Mouse (Mus musculus) telencephalon, adult 2 months (tissue): ENCODE measurements around the gene Hoga1.
A peak's percentile ranks its signal among the peaks of the same experiment; 100 is the strongest.
"Not testable (repeated sequence)": the region's sequence is repeated elsewhere in the genome, so short reads cannot be mapped to it uniquely, and the experiment has no call there.

Experiments
- DNase-seq: peaks from one replicate; pipeline ENCODE4 v3.0.0-alpha.2; 2011; ENCODE audit warnings: low read depth, low spot score

Gene Hoga1

DNA sequence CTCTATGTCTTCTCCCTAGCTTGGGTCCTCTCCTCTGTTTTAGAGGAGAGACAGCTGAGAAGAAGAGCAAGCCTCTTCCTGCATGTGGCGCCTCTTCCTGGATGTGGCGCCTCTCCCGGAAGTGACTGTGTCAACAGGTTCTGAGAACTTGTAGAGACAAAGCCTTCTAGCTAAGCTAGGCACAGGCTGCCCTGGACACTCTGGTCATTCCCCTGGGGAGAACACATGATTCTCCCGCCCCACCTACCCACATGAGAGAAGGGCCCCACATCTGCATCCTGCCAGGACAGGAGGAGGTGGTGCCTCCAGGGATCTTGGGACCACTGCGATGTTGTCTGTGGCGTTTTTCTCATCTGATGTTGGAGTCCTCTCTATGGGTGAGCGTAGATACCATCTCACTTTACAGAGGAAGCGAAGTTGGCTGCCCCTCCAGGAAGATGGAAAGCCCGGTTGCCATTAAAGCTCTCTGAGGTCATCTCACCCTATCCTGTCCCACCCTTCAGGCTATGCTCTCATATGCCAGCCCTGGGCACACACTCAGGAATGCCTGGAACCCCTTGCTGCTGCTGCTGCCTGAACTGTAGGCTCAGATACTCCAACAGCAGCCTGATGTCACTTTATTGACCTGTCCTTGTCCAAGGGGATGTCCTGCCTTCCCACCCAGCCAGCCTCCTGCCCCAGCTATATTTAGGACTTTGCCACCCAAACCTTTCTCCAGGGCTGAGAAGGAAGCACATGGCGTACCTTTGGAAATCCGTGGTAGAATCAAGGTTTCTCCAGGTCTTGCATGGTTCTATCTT is 23.2 kb downstream of the Hoga1 start:
- DNase-seq, result no peak

DNA sequence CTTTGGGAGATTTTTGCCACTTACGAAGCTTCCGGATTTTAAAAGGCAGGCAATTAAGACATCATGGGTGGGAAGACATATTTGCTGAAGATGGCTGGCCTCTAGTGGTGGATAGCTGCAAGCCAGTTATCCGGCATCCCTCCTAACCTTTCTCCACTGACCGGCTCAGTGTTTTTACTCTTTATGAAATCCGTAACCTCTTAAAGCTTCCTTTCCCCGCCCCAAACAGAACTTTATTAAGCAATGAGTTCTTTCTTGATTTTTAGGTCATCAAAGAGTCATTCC is 23.8 kb downstream of the Hoga1 start:
- no peak for DNase-seq

DNA sequence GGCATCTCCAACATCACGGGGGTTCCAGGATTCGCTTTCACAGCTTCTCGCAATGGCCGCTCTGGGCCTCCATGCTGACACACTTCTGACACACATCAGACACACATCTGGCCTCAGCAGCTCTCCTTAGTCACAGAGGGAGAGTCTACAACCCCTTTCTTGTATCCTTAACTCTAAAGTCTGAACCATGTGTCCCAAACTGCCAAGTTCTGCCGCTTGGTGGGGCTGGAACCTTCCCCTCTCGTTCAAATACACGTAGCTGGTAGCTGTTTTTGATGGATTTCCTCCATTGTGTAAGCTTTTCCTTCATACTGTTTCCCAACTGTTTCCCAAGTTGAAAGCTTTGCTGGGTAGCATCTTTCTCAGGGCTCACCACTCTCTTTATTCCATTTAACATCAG is 25.8 kb downstream of the Hoga1 start:
- DNase-seq, result no peak

DNA sequence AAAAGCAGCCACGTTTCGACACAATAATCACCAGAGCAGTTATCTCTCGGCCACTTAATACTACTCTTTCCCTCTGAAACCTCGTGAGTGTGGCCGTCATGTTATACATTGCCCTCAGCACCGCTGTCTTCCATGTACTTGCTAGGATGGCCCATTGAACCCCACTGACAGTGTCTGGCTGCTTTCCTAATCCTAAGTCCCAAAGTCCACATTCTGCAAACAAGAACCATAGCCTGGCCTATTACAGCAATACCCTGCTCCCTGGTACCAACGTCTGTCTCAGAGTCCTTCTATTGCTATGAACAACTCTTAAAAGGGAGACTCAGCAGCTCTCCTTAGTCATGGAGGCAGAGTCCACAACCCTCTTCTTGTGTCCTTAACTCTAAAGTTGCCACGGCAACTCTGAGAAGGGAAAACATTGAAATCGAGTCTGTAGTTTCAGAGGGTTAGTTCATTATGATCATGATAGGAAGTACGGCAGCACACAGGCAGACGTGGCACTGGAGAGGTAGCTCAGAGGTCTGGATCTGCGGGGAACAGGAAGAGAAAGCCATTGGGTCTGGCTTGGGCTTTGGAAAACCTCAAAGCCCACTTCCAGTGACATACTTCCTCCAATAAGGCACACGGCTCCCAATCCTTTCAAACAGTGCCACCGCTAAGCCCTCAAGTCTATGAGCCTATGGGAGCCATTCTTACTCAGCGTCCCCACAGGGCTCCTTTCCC is 26.6 kb downstream of the Hoga1 start:
- no peak for DNase-seq

DNA sequence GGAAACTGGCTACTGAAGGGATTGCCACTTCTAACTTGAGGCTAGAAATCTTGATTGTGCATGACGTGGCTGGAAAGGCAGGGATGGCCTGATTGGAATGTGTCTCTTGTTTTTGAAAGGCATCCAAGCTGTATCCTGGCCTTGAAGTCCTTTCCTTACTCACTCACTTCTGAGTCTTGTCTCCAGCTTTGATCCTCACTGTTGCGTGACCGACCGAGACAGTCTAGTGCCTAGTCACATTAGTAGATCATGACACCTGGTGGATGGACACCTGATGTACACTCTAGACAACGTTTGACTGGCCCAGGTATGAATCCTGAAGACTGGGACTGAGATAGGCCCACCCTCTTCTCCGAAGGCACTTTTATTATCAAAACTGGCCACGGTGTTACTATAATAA is 27.4 kb downstream of the Hoga1 start:
- DNase-seq, result no peak

DNA sequence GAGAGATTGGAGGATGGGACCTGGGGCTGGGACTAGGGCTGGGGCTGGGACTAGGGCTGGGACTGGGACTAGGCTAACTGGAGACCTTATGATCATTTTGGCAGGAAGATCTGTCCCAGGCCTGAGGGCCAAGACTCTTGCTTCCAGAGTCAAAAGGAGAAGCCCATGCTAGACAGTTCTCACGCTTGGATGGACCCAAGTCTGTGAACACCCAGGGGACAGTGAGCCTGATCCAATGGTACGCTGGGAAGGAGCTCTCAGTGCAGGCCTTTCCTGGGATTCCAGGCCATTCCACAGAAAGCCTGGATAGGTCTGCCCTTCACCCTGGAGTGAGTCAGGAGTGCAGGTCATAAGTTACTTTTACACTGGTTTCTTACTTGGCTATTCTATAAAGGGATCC is 29.6 kb downstream of the Hoga1 start:
- DNase-seq, result no peak

DNA sequence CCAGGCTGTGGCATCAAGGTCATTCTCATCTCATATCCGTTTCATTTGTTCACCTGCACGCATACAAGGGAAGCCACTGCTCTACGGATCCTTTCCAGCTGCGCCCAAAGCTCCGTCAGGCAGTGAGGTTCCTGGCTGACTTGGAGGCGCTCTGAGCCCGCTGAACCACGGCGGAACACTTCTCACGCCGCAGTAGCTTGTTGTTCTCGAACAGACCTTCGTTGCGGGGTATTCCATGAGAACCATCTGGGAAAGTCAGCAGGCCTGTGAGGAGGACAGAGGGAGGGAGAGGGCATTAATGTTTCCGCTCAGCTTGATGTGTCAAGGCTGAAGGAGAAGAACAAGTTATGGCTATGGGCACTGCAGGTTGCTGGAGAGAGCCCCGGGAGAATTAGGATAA is 30.6 kb downstream of the Hoga1 start:
- DNase-seq, result no peak

DNA sequence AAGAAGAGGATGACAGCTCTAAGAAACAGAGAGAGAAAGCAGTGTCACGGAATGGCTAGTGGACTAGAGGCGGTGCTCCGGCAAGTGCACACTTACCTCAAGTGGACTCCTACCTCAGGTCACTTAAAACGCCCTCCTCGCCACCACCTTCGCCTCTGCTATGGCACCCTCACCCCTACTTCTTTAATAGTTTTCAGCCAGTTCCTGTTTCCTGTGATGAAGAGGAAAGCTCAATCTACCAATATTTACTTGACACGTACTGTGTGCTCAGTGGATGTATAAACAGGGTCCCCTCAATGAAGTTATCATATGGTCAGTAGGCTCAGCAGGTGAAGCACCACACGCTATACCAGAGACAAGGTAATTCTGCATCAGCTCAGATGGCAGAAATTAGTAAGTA is 33.2 kb downstream of the Hoga1 start:
- DNase-seq, result no peak

DNA sequence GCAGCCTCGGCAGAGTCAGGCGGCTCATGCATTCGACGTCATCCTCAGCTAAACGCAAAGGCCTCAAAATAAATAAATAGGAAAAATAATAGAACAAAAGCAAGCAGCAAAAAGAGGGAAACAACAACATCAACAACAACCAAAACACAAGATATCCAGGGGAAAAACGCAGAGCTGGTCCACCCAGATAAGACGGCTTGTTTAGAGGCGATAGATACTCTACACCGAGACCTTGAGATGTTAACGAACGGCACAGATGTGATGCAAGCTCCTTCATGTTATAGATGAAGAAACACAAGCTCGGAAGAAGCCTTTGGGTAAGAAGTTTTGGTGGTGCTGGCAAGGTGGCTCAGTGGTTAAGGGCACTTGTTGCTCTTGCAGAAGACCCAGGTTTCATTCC is 33.6 kb downstream of the Hoga1 start:
- no peak for DNase-seq

DNA sequence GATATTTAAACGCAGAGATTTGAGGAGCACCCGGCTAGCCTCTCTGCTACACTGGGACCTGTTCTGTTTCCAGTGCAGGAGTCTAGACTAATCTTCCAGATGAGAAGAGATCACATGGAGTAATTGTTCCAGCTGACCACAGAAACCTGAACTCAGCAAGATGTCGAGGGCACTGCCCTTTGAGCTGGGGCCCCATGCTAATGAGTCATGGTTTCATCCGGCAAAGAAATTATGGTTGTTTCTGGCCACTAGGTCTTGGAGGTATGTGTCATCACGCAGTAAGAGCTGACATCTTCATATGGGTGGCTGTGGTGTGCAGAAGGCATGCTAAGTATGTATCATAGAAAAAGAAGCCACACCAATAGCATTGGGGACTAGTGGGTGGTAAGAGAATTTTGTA is 34.5 kb downstream of the Hoga1 start:
- DNase-seq, result no peak

DNA sequence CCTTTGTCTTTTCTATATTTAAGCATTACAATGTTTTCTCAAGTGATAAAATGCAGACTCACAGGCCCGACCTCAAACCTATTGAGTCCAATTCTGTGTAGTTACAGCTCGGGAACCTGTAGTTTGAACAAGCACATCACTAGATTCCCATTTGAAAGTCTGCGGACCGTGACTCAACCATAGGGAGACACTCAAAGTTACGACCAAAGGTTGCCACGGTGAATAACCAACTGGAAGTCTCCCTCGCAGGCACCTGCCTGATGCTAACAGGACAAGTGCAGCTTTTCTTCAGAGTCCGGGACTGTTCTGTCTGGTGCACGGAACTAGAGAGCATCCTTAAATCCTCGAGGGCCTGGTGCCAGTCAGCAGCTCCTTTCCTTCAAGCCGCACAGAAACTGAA is 35.1 kb downstream of the Hoga1 start:
- DNase-seq, result no peak

DNA sequence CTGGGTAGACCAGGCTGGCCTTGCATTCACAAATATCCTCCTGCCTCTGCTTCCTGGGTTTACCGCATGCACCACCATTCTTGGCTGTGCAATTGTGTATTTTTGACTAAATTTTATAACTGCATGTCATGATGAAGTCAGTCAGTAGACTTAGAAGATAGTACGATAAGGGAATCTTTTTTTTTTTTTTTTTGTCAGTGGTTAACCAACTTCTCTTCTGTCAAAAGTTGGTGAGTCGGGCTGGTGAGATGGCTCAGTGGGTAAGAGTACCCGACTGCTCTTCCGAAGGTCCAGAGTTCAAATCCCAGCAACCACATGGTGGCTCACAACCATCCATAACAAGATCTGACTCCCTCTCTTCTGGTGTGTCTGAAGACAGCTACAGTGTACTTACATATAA is 36.2 kb downstream of the Hoga1 start:
- DNase-seq, result not testable (repeated sequence)

DNA sequence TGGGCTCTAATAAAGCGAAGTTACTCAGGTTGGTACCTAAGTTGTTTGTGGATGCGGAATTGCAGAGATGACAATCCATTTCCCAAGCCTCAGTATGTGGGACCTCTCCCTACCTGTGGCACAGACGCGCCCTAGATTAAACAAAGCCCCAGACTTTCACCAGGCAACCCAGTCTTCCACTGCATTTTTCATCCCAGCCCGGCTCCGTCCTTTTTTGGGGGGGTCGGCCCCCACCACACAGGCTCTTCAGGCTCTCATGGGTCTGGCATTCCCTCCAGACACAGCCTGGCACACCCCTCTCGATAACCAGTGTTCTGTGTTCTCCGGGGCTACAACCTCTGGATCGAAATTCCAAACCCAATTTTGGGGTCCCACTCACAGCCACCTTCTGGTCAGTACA is 40.3 kb downstream of the Hoga1 start:
- no peak for DNase-seq

DNA sequence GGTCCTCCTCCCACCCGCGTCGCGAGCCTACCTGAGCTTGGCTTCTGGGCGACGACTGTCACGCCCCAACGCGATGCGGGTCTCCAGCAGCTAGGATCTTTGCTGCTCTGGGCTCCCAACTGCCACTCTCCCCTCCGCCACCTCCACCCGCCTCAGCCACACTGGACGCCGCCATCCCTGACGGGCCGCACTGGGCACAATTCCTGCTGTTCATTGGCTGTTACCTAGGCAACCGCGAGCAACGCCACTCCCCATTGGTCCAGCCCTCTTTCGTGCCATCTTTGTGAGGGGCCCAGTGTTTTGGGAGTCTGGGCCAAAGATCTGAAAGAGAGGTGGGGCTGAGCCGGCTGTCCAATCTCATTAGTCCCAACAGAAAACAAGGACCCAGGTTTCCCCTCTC is 40.8 kb downstream of the Hoga1 start, which contains the start of gene Morn4:
Morn4 (minus strand) TSS at position 192 of the 400 bp plus-strand sequence.
- peak; percentile 88 for DNase-seq

DNA sequence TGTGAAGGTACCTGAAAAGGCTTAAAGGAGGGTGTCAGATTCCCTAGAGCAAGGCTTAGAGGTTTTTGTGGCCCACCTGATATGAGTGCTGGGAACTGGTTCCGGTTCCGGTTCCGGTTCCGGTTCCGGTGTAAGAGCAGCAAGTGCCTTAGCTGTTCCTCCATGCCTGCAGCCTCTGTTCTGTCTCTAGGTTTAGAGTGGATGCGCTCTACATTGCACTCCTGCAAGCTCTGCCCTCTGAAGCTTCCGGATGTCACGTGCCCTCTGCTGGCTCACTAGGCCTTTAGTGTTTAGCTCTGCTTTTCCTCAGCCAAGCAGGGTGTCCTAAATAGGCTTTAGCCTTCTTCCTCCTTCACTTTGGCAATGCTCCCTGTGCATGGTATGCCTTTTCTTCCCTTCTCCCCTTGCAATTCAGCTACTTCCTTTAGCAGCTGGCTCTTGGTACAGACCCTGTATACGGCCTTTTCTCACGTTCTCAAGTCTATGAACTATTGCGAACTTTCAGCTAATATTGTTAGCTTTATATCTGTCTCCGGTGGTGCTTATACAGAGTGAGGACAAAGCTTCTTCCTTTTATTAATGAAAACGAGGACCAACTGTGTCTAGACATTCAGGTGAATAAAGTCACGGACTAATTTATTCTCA is 43.8 kb downstream of the Hoga1 start:
- DNase-seq, result peak; percentile 59

DNA sequence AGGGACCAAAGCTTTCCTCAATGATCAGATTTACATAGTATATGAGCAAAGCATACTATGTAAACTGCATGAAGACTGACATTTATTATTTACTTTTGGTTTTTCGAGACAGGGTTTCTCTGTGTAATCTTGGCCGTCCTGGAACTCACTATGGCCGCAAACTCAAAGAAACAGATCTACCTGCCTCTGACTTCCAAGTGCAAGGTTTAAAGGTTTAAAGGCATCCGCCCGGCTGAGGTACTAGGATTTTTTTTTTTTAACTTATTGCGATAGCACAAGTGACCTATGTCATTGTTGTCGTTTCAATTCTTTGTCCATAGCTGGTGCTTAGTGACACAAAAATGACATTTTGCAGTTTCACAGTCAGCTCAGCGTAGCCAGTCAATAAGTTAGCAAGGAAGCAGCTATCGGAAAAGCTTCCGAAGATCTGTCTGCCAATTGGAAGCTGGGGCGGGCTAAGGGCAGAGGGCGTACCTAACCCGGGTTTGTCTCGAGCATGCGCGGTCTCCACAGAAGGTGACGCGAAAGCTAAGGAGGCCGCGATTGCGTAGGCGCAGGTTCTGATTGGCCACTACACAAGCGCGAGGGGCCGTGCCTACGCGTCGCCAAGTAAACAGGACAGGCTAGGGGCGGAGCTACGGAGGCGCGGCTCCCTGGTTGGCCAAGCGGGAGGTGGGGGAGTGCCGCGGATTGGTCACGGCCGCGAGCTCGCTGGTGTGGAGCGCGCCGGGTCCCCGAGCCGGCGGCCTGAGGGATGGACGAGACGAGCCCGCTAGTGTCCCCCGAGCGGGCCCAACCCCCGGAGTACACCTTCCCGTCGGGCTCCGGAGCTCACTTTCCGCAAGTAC is 44.6 kb downstream of the Hoga1 start, which contains the start of gene Pi4k2a:
Pi4k2a (plus strand) TSS at position 723 of the 848 bp plus-strand sequence.
- peak; percentile 100 for DNase-seq

DNA sequence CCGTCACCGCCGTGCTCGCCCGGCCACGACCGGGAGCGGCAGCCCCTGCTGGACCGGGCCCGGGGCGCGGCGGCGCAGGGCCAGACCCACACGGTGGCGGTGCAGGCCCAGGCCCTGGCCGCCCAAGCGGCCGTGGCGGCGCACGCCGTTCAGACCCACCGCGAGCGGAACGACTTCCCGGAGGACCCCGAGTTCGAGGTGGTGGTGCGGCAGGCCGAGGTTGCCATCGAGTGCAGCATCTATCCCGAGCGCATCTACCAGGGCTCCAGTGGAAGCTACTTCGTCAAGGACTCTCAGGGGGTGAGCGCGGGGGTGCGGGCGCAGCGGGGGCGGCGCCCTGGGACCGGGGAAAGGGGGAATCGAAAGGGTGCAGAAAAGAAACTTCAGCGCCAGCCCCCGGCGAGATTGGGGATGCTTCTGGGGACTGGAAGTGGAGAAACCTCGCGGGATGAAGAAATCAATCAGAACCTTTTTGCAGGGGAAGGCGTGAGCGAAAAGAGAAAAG is 45.3 kb downstream of the Hoga1 start:
- no peak for DNase-seq

DNA sequence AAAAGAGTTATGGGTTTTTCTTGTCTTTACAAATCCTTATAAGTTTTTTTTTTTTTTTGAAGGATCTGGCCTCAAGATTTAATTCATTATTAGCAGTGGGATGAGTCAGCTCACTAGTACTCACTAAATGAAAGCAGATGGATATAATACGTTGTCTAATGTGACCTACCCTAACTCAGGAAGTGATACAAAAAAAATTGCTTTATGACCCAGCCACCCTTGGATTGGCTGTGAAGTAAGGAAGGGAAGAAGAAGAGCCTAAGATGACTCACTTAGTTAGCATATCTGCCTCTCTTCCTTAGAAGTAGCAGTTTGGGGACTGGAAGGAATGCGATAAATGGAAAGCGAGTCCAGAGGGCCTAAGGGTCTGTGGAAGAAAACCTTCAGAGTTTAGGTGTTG is 54.0 kb downstream of the Hoga1 start:
- no peak for DNase-seq

DNA sequence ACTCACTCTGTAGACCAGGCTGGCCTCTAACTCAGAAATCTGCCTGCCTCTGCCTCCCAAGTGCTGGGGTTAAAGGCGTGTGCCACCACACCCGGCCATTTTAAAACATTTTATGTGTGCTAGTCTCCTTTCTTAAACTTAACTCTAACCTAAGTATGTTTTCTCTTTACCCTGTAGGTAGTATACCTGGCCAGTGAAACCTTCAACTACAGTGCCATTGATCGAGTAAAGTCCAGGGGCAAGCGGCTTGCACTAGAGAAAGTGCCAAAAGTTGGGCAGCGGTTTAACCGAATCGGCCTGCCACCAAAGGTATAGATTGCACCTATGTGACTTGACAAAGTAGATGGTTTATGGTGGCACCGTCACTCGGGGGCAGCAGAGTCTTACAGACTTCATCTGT is 59.3 kb downstream of the Hoga1 start:
- DNase-seq, result no peak

DNA sequence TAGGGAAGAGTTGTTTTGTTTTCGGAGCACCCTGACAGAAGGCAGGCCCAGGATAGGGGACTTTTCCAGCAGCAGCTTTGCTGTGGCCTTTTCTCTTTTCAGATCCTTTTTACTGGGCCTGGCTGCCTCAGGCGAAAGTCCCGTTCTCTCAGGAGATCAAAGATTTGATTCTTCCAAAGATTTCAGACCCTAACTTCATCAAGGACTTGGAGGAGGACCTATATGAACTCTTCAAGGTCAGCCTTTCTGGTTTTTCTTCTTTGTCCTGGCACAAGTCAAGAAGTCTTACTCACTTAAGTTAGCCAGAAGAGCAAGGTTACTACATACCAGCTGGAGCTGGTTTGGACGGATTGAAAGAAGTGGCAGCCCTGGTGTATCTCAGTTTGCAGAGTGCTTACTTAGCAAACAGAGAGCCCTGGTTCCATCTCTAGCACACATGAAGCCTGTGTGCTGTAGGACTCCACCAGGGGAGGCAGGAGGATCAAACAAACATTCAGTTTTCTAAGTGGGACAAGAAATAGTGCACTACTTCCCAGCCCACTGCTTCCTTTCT is 70.4 kb downstream of the Hoga1 start:
- DNase-seq, result no peak

DNA sequence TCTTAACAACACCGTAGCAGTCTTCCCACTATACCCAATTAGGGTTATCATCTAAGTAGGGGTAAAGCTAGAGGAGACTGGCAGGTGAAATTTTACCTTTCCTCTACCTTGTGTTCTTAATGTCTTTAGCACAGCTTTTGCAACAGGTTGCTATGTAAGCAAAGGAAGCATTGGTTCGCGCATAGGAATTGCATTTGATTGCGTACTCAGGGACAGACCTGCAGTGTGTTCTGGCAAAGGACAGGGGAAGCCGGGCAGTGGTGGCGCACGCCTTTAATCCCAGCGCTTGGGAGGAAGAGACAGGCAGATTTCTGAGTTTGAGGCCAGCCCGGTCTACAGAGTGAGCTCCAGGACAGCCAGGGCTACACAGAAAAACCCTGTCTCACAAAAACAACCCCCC is 72.7 kb downstream of the Hoga1 start:
- no peak for DNase-seq
